Mouse (Mus musculus) neutrophil, adult 59 days (primary cell): ENCODE results near the gene Ndel1. TPM values are rescaled to one million over a fixed set of nuclear protein-coding genes. Genes with fewer than 3 reads are reported as not detected.

Source experiments
- total RNA-seq, 2 experiments: library from RNA; stranded (reverse); gene quantifications; 1 replicate in 1 of 2; 2 replicates in 1 of 2; pipeline ENCODE4 v1.2.4; 2023

Gene Ndel1
- 100 to 1,000 TPM; 177 to 183 TPM for total RNA-seq

GRCm38 (mm10) chr11:68871748-68872147 lies at the start of gene Ndel1:
Ndel1 (minus strand) TSS chr11:68871858.

GRCm38 (mm10) chr11:68901351-68902046 lies 29.8 kb upstream of the Ndel1 start, which contains the start of gene Rpl26:
Rpl26 (plus strand) TSS chr11:68901583.

GRCm38 (mm10) chr11:68888253-68888652 lies 16.6 kb upstream of the Ndel1 start, which contains the start of gene Rnf222:
Rnf222 (plus strand) TSS chr11:68888553.

Other genes starting within 250 kb of the Ndel1 start
- gene Myh10, start 180.3 kb downstream of the Ndel1 start, total RNA-seq: 1 to 10 TPM; 3.1 to 8.5 TPM
- gene Rnf222, start 16.7 kb upstream of the Ndel1 start, total RNA-seq: not detected
- 100 to 1,000 TPM; 819 to 898 TPM for gene Rpl26, start 29.7 kb upstream of the Ndel1 start, total RNA-seq
- gene Odf4, start 55.2 kb upstream of the Ndel1 start, total RNA-seq: not detected
- gene Arhgef15, start 85.6 kb upstream of the Ndel1 start, total RNA-seq: under 1 TPM in 1 of 2 experiments, not detected in 1; 0.18 TPM
- 1 to 10 TPM; 2.2 to 2.8 TPM for gene Slc25a35, start 96.3 kb upstream of the Ndel1 start, total RNA-seq
- gene Rangrf, start 103.3 kb upstream of the Ndel1 start, total RNA-seq: 1 to 10 TPM; 3.1 to 5.0 TPM
- 10 to 100 TPM; 18.0 to 20.8 TPM for gene Pfas, start 136.6 kb upstream of the Ndel1 start, total RNA-seq
- gene Ctc1, start 144.1 kb upstream of the Ndel1 start, total RNA-seq: 10 to 100 TPM; 30.6 to 33.8 TPM
- gene Aurkb, start 173.8 kb upstream of the Ndel1 start, total RNA-seq: 10 to 100 TPM; 83.0 to 89.7 TPM
- gene Borcs6, start 187.9 kb upstream of the Ndel1 start, total RNA-seq: 10 to 100 TPM; 35.9 to 39.8 TPM
- 1 to 10 TPM; 2.6 to 6.6 TPM for gene Tmem107, start 198.9 kb upstream of the Ndel1 start, total RNA-seq
- gene Vamp2, start 216.6 kb upstream of the Ndel1 start, total RNA-seq: 100 to 1,000 TPM; 188 to 209 TPM
- 100 to 1,000 TPM; 327 to 350 TPM for gene Per1, start 223.4 kb upstream of the Ndel1 start, total RNA-seq
- gene Hes7, start 248.5 kb upstream of the Ndel1 start, total RNA-seq: not detected